Mouse (Mus musculus): ENCODE results near the gene Khdrbs1.

Gene Khdrbs1

GRCm38 (mm10) chr4:129672878-129673449, 69.1 kb downstream of the Khdrbs1 start:
- DNase-seq (ENCODE audit: low spot score), result no peak

GRCm38 (mm10) chr4:129672083-129672877, 69.8 kb downstream of the Khdrbs1 start, which contains the start of gene Kpna6:
Kpna6 (minus strand) TSS chr4:129672767.
- DNase-seq (ENCODE audit: low spot score), result peak; percentile 88

- DNase-seq (ENCODE audit: low spot score), result peak; percentile 24
Observed at GRCm38 (mm10) chr4:129671491-129672082, 70.5 kb downstream of the Khdrbs1 start.

- no peak for DNase-seq (ENCODE audit: low spot score)
Observed at GRCm38 (mm10) chr4:129662255-129662813, 79.8 kb downstream of the Khdrbs1 start.

- DNase-seq (ENCODE audit: low spot score), result no peak
Observed at GRCm38 (mm10) chr4:129661584-129661983, 80.5 kb downstream of the Khdrbs1 start.

GRCm38 (mm10) chr4:129654770-129655169, 87.3 kb downstream of the Khdrbs1 start:
- DNase-seq (ENCODE audit: low spot score), result no peak

Measured in ovary, postnatal 14 days (tissue).